7 mouse cellular contexts compared by ENCODE assay signal in genomic region chr3:84731403-84732015, GRCm38 (mm10).
DNase-seq lines count a peak whose midpoint lies in the region; ATAC-seq and TF ChIP-seq lines count a peak whose summit lies in the region.

No protein-coding gene starts in this region.

- H3K36me3 ChIP-seq in forebrain, embryonic 11.5 days (ENCODE audit: control insufficient read depth, insufficient read depth, low read length), result no peaks in the 10 kb centered on the region
- H3K36me3 ChIP-seq in intestine, embryonic 16.5 days (ENCODE audit: control insufficient read depth, insufficient read depth, low read length), result no peaks in the 10 kb centered on the region

- WGBS in forebrain, embryonic 11.5 days, result 13% methylated on average over 9 of the region's 9 CpGs
- 16% methylated on average over 9 of the region's 9 CpGs for WGBS in intestine, embryonic 16.5 days
- 13% methylated on average over 9 of the region's 9 CpGs for WGBS in olfactory bulb, adult 2 months

- ATAC-seq in forebrain, embryonic 11.5 days (replicated peaks; ENCODE audit: low FRiP score), result no peak; the same call in 1 of the 2 replicates
- ATAC-seq in intestine, embryonic 16.5 days, result no peak

- H3K4me2 ChIP-seq in forebrain, embryonic 11.5 days (ENCODE audit: low read depth, low read length, severe bottlenecking), result peak overlapping the region; percentile 54
- peak overlapping the region; percentile 55 for H3K4me2 ChIP-seq in intestine, embryonic 16.5 days (ENCODE audit: low read depth, low read length)

- H3K27me3 ChIP-seq in forebrain, embryonic 11.5 days (ENCODE audit: control insufficient read depth, insufficient read depth, low read length), result peaks cover 2% of the 10 kb centered on the region; the same call in 1 of the 2 replicates
- no peaks in the 10 kb centered on the region for H3K27me3 ChIP-seq in intestine, embryonic 16.5 days (replicated peaks; ENCODE audit: control insufficient read depth, insufficient read depth, low read length)

- intact Hi-C loops in left cerebral cortex, postnatal 4 days (cut with DNase I), result no loop called here

- TF ChIP-seq POLR2A in olfactory bulb, adult 2 months (IDR thresholded peaks at IDR 0.05; ENCODE audit: insufficient read depth, low read depth, low read length), result no peak

- peak overlapping the region; percentile 24 for H3K4me3 ChIP-seq in forebrain, embryonic 11.5 days (ENCODE audit: low read depth, low read length)
- peak overlapping the region; percentile 20 for H3K4me3 ChIP-seq in intestine, embryonic 16.5 days (ENCODE audit: low read length)
- peak overlapping the region; percentile 24 for H3K4me3 ChIP-seq in olfactory bulb, adult 2 months (ENCODE audit: insufficient read depth, low read depth, low read length)

- H3K27ac ChIP-seq in forebrain, embryonic 11.5 days (ENCODE audit: low read depth, low read length), result peak overlapping the region; percentile 58; the same call in 1 of the 2 replicates
- no peak overlapping the region for H3K27ac ChIP-seq in intestine, embryonic 16.5 days (ENCODE audit: low read length)
- peak overlapping the region; percentile 54 for H3K27ac ChIP-seq in olfactory bulb, adult 2 months (ENCODE audit: insufficient read depth, low read depth, low read length)

- H3K9ac ChIP-seq in forebrain, embryonic 11.5 days (ENCODE audit: low read length), result peak overlapping the region; percentile 18
- 0 out of 2 replicates have a peak overlapping the region, but pooled peaks have one; percentile 13 for H3K9ac ChIP-seq in intestine, embryonic 16.5 days (ENCODE audit: low read depth, low read length)

- TF ChIP-seq CTCF in olfactory bulb, adult 2 months (IDR thresholded peaks at IDR 0.05; ENCODE audit: insufficient read depth, low read depth, low read length), result no peak

- H3K9me3 ChIP-seq in forebrain, embryonic 11.5 days (ENCODE audit: control insufficient read depth, low read length), result no peaks in the 10 kb centered on the region
- H3K9me3 ChIP-seq in intestine, embryonic 16.5 days (ENCODE audit: control insufficient read depth, low read length), result no peaks in the 10 kb centered on the region

- peak; percentile 50 for DNase-seq in left cerebral cortex, postnatal 4 days
- no peak for DNase-seq in left cerebral cortex, adult 11 months (ENCODE audit: low spot score)
- DNase-seq in forebrain, embryonic 11.5 days (ENCODE audit: low spot score), result no peak
- DNase-seq in urinary bladder, postnatal 10 days (ENCODE audit: low spot score), result no peak
- no peak for DNase-seq in layer of hippocampus, adult 8-10 months (ENCODE audit: low spot score in 2 of 2)

- H3K4me1 ChIP-seq in forebrain, embryonic 11.5 days (replicated peaks; ENCODE audit: control insufficient read depth, insufficient read depth, low read length), result peaks cover 4% of the 10 kb centered on the region; the same call in 1 of the 2 replicates
- peaks cover 6% of the 10 kb centered on the region; the same call in 1 of the 2 replicates for H3K4me1 ChIP-seq in intestine, embryonic 16.5 days (ENCODE audit: control insufficient read depth, insufficient read depth, low read length)
- peaks cover 12% of the 10 kb centered on the region for H3K4me1 ChIP-seq in olfactory bulb, adult 2 months (ENCODE audit: control insufficient read depth, insufficient read depth, low read length)
